Mouse (Mus musculus) urinary bladder, adult 2 months (tissue): Measurements from ENCODE around the gene Slc35d1. TPM values are rescaled to one million over a fixed set of nuclear protein-coding genes. Genes with fewer than 3 reads are reported as not detected.

Experiments
- DNase-seq: peaks from one replicate; pipeline ENCODE4 v3.0.0; 2022; ENCODE audit warnings: low spot score
- polyA plus RNA-seq: library from polyadenylated mRNA; depleted of rRNA; stranded (reverse); fragments of >200 nt; gene quantifications from 2 replicates; pipeline ENCODE4 v1.2.3, GENCODE M21; 2012; rRNA removed

The Slc35d1 gene
- polyA plus RNA-seq: 10.2 and 12.1 TPM in 2 replicates

DNA sequence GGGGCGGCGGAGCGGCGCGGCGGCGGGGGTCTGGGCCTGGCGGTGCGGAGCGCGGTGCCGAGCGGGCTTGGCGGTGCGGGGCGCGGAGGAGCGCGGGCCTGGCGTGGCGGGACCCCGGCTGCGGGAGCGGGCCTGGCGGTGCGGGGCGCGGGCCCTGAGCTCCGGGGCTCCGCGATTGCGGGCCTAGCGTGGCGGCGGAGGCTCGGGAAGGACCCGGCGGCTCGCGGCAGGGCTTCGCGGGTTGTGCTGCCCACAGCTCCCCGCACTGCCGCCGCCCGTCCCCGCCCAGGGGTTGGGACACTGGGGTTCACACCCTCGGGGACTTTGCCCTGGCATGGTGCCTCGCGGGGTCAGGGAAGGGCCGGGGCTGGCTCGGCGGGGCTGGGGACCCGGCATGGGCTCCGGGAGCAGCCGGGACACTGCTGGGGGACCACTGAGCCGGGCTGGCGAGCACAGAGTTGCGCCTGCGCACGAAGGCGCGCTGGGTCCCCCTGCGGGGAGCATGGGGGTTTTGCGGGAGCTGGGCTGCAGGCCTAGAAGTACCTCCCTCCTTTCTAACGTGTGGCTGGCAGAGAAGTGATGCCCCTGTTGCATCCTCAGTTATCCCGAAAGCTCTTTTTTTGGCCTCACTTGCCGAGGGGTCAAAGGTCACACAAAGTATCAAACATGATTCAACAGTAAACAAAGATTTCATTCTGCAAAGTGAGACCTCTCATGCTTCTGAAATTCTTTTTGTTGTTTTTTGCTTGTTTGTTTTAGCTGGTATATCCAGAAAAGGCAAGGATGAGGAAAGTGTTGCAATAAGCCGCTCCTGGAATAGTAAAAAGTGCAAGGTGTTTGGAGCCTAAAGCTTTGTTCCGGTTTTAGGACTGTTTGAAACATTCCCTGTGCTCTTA is at the start of gene Slc35d1:
Gene Slc35d1, minus strand, starts transcription at position 240 of the 896 bp plus-strand sequence.
- DNase-seq: peak; percentile 79

DNA sequence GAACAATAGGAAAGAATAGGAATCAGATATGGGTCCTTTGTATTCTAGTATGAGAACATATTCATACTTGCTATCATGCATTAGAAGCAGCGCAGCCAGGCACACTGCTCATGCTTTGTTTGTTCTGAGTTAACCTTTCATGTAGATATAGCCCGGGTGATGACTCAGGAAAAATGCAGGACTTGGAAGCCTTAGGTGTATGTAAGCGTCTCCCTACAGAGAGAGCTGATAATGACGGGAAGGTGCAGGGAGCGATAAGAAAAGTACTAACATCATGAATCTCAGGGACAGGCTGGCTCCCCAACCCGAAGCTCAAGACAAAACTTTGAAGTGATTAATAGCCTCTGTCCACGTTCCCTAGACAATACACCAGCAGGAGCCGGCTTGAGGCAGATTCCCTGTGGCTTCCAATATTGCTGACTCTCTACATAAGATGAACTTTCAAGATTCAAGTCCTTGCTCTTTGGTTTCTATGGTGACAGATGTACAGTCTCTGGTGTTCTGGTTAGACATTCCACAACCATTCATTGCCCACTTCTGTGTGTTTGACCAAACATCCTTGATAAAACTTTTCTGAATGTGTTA is 48.9 kb upstream of the Slc35d1 start:
- DNase-seq: no peak

DNA sequence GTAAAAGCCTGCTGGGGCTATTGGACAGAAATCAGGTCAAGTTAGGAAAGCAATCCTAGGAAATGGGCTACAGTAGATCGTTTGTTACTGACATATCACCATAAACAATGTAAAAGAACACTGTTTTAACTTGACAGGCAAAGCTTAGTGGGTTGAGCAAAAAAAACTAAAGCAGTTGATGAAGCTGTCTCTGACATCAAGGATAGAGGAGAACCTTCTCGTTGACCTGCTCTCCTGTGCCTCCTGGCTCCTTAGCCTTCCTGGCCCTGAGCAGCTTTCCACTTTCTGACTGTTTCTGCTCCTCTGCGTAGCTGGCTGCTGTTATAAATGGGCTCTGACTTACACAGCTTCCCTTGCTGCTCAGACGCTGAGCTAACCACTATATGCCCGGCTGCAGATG is 48.4 kb upstream of the Slc35d1 start:
- DNase-seq: no peak

- no peak for DNase-seq
These were observed 43.9 kb upstream of the Slc35d1 start for GRCm38 (mm10) chr4:103258817-103259216.

DNA sequence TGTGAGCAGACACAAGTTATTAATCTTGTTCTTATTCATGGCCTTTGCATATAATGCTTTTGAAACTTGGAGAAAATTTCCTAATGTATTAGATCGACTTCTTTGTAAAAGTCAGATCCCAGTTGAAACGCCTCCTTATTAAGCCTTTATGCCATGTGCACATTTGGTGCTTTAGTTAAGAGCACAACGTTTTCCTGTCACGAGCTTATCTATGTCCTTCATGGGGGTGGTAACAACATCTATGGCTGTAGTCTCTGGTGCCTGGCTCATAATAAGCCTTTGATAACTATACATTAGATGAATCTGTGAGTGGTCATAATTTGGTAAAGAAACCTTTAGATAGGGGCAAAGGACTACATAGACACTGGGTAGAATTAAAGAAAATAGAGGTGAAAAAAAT is 38.9 kb upstream of the Slc35d1 start:
- DNase-seq: no peak

GRCm38 (mm10) chr4:103249436-103250085 is 34.6 kb upstream of the Slc35d1 start:
- DNase-seq: no peak

- no peak for DNase-seq
These were observed 32.8 kb upstream of the Slc35d1 start for GRCm38 (mm10) chr4:103247813-103248212.

- no peak for DNase-seq
These were observed 32.3 kb upstream of the Slc35d1 start for GRCm38 (mm10) chr4:103247249-103247648.

DNA sequence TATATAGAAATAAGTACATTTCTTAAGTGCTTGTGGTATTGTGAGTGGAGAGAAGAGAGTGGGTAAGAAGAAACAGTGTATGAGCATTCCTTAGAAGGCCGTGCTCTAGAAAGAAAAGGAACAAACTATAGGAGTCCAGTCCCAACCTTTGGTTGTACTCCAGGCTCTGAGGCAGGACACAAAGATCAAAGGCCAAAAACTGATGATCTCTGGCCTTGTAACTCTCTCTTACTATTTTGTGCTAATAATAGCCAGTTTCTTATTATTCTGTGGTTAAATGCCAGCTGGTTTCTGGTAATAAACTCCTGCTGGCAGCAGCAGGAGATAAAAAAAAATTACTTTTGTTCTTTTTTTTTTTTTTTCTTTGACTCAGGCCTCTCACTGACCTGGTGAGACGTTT is 17.2 kb upstream of the Slc35d1 start:
- DNase-seq: no peak

- DNase-seq: no peak
These were observed 7.9 kb upstream of the Slc35d1 start for GRCm38 (mm10) chr4:103222854-103223253.

DNA sequence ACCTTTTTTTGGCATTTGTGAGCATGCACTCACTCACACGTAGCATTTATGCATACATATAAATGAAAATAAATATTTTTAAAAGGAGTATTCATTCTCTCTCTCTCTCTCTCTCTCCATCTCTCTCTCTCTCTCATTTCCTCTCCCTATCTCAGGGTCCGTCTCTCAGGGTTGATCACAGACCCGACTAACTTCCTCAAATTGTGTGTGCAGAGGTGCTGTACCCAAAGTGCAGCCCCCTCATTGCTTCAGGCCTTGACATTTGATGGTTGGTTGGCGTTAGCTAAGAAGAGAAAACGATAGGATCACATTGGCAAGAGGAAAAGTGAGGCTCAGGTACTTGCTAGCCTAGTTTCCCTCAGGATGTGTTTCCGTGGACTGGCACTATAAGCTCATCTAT is 6.8 kb upstream of the Slc35d1 start:
- DNase-seq: no peak

GRCm38 (mm10) chr4:103219011-103219410 is 4.0 kb upstream of the Slc35d1 start:
- DNase-seq: no peak

DNA sequence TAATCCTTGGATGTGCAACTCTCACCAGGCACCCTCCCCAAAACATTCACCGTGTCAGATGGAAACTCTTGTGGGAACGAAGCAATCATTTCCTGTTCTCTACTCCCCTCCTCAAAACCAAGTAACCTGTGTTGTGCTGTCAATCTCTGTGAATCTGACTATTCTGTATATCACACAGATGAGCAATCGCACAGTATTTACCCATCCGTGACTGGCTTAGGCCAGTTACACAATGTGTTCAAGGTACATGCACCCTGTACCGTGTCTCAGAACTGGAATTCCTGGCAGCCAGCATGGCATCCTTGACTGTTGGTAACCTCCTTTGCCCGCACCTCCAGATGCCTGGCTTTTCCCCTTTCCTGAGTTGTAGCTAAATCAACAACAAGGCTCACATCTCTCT is 1.1 kb upstream of the Slc35d1 start:
- no peak for DNase-seq

DNA sequence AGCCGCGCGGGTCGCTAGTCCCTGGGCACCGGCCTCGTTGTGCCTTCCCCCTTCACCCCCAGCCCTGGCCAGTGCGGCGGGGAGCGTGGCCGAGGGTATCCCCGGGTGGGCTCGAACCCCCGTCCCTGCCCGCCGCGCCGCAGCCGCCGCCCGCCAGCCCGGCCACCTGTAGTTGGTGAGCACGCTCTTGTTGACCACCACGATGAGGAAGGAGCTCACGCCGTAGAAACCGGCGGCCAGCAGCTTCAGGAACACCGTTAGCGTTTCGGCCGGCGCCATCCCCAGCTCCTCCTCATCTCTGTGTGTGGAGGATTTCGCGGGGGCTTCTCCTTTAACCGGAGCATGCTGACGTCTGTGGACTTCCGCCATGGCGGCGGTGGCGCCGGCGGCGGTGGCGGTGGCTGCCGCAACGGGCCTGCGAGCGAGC is 453 bp downstream of the Slc35d1 start:
- DNase-seq: peak; percentile 72

- DNase-seq: no peak
These were observed 986 bp downstream of the Slc35d1 start for GRCm38 (mm10) chr4:103213859-103214497.

DNA sequence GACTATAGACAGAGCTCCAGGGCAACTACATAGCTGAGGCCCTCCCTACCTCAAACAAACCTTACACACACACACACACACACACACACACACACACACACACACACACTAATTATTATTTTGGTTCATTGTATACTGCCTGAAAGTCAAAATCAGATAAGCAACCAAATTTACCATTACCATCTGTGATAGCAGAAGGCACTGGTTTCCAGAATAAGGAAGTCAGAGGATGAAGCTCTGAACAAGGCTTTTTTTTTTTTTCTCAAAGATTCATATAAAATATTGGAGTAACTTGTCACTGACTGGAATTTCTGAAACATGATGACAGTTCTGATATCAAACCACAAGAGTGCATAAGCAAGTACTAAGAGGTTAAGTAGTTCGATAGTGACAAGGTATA is 6.4 kb downstream of the Slc35d1 start:
- no peak for DNase-seq

DNA sequence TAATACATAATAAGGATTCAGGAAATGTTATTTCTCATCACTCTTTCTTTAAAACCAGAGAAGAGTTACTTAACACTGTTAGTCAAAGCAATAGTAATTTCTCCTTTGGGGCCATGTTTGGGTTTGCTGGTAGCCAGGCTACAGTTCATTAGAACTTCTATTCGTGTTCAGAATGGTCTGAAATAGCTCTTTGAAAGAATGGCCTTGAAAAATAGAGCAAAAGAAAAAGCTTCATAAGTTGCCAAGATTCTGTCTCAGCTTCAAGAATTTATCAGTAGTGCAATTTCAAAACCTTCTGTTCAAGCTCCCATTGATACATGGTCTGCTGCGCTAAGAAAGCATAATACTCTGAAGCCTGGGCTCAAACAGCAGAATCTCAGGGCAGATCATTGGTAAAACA is 11.3 kb downstream of the Slc35d1 start:
- no peak for DNase-seq

GRCm38 (mm10) chr4:103200046-103200445 is 14.9 kb downstream of the Slc35d1 start:
- no peak for DNase-seq

DNA sequence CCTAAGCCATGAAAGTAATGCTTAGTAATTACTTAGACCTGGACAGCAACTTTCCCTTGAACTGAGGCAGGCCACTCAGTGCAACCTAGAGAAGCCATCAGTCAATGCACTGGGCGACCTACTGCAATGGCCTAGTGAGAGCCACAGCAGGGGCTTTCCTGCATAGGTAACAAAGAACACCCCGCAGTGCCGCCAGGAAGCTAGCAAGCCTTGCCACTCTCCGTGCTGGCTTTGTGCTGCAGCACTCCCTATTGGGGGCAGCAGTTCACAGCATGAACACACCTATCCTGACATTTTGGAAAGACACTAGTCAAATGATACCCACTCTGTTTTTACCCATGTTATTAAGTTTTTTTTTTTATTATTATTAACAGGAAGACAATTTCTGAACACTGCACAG is 15.9 kb downstream of the Slc35d1 start:
- no peak for DNase-seq

DNA sequence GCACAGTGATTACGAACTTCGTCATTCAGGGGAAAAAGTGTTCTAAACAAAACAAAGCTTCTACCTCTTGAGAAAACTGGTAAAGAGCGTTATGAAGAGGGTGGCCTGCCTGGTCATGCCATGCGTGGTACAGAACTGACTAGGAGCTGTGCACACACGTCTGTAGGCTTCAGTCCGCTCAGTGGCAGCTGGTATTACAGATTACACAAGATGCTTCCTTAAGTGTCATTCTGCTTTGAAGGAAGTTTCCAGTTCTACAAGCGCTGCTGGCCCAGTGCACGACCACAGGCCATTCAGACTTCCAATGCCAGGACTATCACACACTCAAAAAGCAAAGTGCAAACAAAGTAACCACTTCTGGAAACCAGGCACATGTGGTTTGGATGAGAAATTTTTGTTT is 17.6 kb downstream of the Slc35d1 start:
- no peak for DNase-seq

DNA sequence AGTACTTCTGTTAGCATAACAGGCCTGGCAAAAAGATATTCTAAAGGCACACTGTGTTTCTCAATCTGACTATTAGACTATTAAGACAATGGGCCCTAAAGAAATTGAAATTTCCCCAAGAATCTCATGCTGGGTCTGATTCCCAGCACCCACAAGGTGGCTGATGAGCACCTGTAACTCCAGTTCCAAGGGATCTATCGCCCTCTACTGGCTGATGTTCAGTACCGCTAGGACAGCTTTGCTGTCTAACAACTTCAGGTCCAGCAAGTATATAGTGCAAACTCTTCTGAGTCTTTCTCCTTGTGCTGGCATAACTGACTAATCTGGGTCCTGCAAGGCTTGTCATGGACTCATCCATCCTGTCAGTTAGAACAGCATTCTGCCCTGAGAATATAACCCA is 22.5 kb downstream of the Slc35d1 start:
- no peak for DNase-seq
